Mouse (Mus musculus): ENCODE results near the gene Vmn2r67.
"Not testable (repeated sequence)": the region's sequence is repeated elsewhere in the genome, so short reads cannot be mapped to it uniquely, and the experiment has no call there.

Vmn2r67 gene

GRCm38 (mm10) chr7:85155898-85156297, at the start of gene Vmn2r67:
Gene Vmn2r67, minus strand, starts transcription at chr7:85155998.
- in situ Hi-C loops (cut with MboI, MseI) = loop anchor here in 1 of 2 experiments (5.0 kb wide), 1 partner anchor 51 kb away; no protein-coding TSS in a partner anchor

GRCm38 (mm10) chr7:85104531-85104930, 51.3 kb downstream of the Vmn2r67 start:
- in situ Hi-C loops (cut with MboI, MseI) = not testable (repeated sequence)

Measured in T-helper 17 cell (primary cell).